Mouse (Mus musculus): ENCODE data around the gene Armc8.

Gene Armc8

DNA sequence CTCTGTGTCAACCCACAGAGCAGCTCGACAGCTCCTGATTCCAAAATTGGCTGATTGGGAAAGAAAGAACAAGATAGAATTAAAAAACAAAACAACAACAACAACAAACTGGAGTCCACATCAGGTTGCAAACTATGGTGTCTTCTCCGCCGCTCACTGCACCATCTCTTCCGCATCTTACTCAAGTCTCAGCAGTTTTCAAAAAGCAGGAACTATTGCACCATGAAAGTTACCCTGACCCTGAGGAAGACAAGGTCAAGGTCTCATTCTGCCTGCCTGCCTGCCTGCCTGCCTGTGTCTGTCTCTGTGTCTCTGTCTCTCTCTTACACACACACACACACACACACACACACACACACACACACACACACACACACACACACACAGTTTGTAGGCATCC lies 69.4 kb downstream of the Armc8 start:
- no peak for DNase-seq (ENCODE audit: low spot score)

DNA sequence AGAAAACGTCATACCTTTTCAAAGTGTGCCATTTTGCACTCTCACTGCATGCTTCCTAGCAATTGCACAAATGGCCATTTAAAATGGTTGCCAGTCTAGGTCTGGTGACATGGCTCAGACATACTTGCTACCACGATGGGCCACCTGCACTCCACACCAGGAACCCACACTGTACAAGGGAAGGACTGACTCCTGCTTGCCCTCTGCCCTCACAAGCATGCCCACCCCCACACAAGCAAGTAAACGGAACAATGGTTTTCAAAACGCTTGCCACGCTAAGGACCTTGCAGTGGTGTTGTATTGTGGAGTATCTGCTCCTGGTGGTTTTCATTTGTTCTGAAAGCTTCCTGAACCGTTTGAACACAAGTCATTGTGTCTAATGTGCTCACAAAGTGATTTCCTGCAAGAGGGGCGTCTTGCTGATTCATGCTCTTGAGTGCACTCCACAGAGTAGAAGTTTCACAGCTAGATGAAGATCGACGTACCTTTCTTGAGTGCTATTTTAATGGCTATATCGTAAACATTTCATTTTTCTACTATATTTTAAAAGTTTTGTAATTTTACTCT lies 76.0 kb downstream of the Armc8 start:
- DNase-seq (ENCODE audit: low spot score): no peak

DNA sequence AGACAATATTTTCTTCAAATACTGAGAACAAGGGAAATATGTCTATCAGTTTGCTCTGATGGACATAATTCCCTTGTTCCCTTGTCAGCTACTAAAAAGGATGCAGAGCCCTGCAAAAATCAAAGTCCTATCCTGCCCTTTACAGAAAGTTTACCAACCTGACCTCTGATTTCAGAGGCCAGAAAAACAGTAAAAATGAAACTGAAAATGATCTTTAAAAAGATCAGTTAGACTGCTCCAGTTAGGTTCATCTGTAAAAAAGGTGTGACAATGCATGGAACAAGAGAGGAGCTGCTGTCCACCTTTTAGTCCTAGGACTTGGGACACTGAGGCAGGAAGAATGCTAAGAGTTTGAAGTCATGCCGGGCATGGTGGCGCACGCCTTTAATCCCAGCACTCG lies 77.6 kb downstream of the Armc8 start:
- no peak for DNase-seq (ENCODE audit: low spot score)

DNA sequence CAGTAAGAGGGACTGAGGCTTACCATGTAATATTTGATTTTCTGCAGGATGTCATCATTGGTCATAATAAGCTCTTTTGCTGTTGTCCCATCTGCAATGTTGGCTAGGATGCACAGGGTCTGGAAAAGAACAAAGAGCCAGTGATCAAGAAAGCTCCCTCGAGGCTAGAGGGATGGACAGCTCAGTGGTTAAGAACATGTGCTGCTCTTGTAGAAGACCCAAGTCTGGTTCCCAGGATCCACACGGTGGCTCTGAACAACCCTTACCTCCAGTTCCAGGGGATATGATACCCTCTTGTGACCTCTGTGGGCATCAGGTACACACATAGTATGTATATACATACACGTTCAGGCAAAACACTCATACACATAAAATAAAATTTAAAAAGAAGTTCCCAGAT lies 80.9 kb downstream of the Armc8 start:
- no peak for DNase-seq (ENCODE audit: low spot score)

DNA sequence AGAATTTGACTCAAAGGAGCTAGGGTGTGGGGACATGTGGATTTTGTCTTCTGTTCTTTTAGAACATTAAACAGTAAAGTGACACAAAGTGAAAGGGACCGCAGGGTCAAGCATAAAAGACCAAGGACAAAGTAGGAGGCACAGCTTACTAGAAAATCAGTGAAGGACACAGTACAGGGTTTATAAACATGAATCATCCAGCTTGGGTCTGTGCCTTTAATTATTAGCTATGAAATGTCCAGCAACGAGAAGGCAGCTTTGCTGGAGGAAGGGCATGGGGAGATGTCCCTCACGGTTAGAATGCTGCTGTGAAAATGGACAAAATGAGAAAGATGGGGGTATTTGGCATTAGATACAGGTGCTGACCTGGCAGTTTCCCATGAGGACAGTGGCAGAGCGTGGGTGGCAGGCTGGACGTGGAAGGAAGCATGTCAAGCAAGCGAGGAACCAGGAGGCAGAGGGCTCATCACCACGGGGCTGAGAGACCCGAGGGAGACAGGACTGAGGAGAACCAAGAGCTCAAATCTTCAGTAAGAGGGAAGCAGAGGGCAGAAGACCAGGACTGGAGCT lies 81.5 kb downstream of the Armc8 start:
- DNase-seq (ENCODE audit: low spot score): no peak

DNA sequence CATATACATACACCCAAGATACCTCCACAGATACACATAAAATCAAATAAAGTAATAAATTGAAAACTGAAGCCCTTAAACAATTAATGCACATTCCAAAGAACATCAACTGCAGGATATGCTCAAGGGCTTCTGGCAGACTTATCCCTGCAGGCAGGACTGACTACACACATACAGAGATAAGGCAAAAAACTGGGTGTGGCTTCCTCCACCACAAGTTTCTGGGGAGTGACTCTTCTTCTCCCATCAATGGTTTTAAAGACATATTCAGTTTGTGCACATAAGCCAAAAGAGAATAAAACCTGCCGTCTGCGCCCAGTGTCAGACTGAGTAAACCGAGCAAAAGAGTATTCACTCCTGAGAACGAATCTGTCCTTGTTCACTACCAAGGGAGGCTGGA lies 83.6 kb downstream of the Armc8 start:
- no peak for DNase-seq (ENCODE audit: low spot score)

DNA sequence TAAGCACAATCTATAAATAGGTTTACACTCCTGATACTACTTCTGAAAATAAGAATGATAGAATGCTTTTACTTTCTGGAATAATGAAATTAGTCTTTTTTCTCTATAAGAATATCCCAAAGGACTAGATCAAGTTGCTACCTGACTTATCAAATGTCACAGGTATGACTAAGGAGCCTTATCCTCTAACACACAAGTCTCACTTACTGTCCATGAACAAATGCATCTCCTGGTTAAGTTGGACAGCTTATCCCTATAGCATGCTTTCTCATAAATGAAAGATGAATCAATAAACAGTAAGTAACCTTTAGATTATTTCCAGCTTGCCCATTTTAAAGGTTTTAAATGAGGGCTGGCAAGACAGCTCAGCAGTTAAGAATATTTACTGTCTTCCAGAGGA lies 84.1 kb downstream of the Armc8 start:
- DNase-seq (ENCODE audit: low spot score): no peak

DNA sequence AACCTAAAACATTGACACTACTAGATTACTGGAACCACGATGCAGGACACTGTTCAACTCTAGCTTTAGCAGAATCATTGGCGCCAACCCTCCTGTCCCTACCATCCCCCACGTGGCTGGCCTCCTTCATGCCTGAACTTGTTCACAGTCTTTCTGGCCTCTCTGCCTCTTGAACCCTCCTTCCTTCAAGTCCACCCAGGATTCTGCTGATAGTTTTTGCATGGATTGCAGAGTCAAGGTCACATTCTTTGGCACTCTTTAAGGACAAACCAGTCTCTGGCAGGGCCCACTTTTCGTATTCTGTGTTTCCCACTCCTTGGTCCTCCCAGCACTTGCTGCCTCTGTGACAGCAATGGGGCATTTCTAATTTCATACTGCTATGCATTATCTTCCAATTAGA lies 85.5 kb downstream of the Armc8 start:
- DNase-seq (ENCODE audit: low spot score): no peak

DNA sequence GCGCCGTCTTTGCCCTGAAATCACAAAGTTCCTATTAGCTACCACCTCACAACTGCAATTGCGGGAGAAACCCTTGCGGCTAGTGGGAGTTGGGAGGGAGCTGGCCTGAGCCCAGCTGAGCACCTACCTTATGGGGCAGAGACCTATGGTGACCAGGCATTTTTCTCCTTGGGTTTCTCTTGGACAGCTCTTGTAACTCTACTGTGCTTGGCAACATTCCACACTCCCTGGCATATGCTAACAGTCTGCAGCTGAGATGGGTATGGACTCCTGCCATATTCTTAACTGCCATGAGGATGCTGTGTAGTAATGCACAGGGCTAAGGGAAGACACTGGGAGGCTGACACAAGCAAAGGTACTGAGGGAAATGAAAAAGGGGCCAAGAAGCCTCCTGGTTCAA lies 87.9 kb downstream of the Armc8 start:
- DNase-seq (ENCODE audit: low spot score): no peak

DNA sequence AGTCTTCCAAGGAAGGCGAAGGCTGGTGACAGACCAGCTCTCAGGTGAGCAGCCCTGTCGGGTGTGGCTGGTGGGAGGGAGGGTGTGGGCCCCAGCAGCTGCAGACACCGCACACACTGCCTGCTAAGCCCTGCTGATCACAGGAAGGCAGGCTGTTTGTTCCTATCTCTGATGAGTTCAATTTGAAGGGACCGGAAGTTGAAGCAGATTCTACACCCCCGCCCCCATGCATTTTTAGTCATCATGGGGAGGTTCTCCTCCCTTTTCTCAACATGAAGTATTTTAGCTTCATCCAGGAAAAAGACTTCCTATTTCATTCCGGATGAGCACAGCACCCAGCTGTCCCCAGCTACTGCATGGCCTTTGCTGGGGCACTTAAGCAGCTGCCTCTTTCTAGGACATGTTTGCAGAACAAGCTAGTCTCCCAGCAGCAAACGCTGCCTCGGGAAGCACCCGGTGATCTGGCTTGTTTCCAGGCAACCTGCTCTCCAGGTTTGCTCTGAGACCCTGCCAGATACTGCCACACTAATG lies 89.5 kb downstream of the Armc8 start:
- DNase-seq (ENCODE audit: low spot score): no peak

DNA sequence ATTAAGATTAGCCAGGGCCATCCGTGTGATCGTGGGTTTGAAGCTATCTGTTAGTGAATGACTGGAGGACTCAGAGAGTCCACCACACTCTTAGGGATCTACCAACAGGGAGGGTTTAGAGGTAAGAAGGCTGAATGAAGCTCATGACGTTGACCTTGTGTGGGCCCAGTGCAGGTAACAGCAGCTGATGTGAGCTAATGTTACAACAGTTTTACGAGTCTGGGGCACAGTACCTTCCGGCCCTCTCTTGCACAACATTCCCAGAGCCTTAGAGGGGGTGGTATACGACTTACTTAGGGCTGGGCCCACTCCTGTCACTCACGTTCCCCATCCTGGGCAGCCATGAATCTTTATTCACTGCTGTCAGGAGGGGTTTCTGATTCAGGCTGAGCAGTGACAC lies 97.4 kb downstream of the Armc8 start:
- DNase-seq (ENCODE audit: low spot score): no peak

DNA sequence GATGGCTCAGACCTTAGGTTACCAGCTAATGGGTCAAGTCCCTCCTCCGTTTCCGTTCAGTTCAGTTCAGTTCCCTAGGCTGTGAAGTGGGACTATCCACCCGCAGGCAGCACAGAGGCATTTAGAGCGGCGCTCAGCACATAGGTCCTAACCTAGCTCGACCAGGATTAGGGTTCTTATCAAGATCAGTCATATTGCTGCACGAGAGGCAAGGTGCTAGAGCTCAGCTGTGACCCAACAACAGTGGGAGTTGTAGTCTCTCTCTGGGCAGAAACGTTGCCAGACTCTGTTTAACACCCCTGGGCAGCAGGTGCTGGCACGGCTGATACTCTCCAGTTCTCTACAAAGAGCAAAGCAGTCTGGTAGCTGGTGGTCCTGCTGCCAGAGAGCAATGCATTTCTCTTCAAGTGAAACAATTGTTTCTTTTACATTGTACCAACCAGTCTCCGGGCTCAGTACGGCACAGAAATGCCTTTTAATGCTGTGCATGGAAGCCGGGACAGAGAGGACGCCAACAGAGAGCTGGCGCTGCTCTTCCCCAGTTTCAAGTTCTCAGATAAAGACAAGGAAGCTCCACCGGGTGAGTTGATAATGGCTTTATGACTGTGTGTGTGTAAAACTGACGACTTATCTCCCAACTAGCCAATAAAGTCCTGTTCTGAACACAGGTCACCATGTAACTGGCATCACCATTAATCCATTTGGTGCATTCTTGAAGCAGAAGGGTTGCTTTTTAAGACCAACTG lies 98.2 kb downstream of the Armc8 start:
- DNase-seq (ENCODE audit: low spot score): no peak

DNA sequence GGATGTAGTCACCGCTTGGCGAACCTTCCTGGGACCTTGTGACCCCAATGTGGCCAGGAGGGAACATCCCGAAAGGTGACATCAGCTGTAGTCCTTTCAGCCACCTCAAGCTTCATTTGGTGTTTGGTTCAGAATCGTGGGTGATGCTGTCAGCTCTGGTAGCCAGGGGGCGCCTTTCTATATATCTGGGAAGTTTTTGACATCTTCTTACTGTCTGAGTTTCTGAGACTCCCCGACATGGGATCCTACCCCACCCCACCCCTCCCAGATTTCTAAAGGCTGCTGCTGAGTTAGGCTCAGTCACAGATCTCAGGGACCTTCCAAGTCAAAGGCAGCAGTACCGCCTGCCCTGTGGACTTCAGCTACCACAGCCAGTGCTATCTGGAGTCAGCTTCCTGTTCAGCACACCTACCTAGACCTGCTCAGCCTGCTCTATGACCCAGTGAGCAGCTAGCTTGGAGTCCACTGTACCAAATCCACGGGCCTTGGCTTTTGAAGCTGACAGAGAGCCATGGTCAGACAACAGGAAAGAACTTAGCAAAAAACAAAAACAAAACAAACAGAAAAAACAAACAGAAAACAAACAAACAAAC lies 98.9 kb downstream of the Armc8 start:
- DNase-seq (ENCODE audit: low spot score): no peak

DNA sequence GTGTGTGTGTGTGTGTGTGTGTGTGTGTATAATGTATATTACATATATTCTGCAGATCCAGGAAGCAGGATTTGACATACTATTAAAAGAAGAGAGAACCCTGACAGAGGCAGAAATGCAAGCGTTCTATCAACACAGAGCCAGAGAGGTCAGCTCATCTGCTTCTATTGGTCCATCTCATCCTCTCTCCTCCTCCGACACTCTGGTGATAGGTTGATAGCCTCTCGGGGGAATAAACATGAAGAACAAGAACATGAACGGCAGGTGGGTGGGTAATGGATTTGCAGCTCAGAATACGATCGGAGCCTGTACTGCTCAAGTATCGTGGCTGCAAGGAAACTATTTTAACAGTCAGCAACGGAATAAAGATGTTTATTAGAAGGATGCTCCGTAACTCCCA lies 100.1 kb downstream of the Armc8 start:
- no peak for DNase-seq (ENCODE audit: low spot score)

DNA sequence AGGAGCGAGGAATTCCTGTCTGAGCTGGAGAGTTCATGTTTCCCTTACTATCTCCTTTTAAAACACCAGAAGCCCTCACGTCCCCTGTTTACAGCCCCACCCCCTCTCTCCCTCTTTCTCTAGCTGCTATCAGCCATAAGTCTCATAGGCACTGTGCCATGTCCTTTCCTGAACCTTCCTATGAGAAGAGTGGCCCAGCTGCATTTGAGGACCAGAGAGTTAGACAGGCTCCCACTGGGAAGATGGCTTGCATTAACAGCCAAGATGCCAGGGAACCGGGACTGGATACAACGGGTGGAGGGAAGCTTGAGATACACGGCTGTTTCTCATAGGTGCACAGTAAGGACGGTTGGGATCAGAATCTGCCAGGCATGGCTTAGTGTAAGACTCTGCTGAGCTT lies 103.8 kb downstream of the Armc8 start:
- no peak for DNase-seq (ENCODE audit: low spot score)

DNA sequence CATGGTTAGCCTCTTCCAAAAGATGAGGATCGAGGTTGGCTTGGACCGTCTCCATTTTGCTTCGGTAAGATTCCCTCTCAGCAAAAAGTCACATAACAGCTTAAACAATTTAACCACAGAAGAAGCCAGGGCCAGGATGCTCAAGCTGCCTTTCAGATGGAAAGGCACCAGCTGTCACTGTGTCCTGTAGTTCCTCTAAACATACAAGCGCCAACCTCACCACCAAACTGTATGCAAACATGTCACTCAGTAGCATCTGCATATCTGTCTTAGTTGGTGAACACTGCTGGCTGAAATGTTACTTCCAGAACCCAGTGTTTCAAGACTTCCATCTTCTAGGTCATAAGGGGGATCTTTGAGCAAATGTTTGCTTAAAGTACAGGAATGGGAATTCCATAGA lies 109.0 kb downstream of the Armc8 start:
- no peak for DNase-seq (ENCODE audit: low spot score)

DNA sequence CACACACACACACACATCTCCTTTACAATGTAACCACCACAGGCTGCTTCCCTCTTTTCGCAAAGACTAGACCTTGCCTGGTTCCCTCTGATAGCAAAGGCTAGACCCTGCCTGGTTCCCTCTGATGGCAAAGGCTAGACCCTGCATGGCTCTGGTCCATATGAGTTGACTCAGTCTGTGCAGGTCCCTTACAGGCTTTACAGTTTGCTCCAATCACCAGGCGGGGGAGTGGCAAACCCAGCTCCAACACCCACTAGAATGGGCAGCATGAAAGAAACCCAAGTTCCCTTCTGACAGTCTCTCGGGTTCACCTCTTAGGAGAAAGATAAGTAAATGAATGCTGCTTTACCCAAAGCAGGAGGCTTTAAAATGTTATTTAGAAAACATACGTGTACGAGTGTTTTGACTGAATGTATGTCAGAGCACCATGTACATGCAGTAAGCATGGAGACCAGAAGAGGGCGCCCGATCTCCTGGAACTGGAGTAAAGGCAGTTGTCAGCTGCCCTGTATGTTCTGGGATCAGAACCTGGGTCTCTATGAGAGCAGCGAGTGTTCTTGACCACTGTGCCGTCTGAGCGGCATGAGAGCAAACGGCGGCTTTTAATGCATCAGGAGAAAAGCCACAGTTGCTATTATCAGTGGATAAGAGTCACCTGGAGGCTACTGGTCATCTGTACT lies 110.0 kb downstream of the Armc8 start:
- DNase-seq (ENCODE audit: low spot score): no peak

DNA sequence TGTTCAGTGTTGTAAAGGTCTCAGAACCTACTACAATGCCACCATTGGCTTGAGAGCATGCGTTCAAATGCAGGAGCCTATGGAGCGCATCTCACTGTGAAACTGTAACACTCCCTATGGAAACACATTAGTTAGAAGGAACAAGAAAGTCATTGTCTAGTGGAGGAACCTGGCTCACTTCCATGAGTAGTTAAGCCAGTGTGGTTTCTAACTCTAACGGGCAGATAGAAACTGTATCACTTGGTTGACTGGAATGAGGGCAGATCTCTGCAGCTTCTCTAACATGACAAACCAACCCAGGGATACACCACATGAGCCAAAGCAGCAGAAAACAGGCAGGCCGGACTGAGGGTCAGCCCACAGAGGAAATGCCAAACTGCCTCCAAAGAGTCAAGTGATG lies 114.5 kb downstream of the Armc8 start:
- no peak for DNase-seq (ENCODE audit: low spot score)

DNA sequence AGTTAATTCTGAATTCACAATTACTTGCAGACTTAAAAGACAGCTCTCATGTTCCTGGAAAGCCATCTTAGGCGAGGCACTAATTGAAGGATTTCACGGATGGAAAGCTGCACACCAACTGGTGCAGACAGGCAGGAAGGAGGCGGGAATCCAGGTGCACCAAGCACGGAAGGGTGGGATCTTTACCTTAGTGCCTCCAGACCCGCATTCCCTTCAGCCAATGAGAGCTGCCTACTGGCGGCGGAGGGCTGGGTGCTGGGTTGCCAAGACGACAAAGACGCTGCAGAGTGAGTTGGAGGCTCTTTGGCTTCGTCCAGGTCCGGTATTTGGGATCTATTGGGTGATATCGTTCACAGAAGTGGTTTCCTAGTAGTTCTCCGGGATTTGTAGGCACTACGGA lies 117.5 kb downstream of the Armc8 start, which contains the start of gene Nme9:
TSS of gene Nme9 (plus strand) at position 315 of the 400 bp plus-strand sequence.
- DNase-seq (ENCODE audit: low spot score): no peak

DNA sequence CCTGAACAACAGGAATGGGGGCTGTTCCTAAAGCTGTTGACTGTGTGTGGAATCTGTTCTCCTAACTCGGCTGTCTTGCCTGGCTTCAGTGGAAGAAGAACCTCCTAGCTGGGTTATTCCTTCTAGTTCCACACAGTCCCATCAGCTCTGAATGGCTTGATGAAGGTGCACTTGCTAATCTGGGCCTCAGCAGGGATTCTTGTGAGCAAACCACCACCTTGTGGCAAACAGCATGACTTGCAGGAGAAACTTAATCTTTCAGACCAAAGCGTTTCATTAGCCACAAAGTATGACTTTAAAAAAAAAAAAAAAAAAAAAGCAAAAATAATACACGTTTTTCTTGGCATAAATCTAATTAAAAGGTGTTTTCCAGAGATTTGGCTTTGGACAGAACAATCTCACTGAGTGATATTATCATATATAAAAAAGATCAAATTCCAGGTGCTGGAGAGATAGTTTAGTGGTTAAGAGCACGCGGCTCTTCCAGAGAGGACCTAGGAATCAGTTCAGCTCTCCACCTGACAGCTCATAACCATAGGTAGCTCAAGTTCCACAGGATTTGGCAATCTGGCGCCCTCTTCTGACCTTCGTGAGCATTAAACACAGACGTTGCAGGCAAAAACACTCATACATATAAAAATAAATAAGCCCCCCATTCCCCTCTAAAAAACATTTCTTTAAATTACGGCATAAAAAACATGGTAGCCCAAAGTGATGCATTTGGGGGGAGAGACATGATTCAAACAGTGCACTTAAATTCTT lies 118.6 kb downstream of the Armc8 start:
- DNase-seq (ENCODE audit: low spot score): no peak

DNA sequence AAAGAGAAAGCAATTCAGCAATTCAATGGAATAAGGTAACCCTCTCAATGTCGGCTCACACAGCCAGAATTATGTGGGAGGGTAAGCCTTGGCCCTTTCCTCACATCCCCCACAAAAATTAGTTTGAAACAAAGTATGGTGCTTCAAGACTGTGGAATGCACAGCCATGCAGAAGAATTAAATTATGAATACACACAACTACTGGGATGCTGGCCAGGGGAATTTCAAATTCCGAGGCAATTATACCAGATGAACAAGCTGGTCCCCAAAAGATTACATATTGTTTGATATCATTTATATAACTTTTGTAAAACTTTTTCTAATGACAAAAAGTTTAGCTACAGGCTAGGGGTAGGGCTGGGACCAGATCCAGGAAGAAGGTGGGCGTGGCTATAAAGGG lies 121.4 kb downstream of the Armc8 start:
- DNase-seq (ENCODE audit: low spot score): no peak

DNA sequence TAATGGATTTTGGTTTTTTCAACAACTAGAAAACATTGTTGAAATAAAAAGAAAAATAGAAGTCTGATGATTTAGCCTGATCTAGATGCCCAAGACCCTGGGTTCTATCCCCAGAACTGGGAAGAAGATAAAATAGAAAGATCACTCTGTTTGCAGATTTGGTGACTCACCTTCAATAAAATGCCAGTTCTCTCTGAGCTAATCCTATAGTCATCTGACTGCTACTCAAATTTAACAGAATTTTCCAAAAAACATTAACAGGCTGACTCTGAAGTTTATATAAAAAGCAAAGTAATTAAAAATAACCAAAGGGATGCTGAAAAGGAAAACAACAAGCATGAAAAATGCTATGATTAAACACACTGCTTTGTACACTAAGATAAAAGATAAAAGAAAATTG lies 122.4 kb downstream of the Armc8 start:
- no peak for DNase-seq (ENCODE audit: low spot score)

Data from urinary bladder, postnatal 10 days (tissue).